Mouse (Mus musculus) limb, embryonic 11.5 days (tissue): Measurements from ENCODE around the gene Wwox. TPM values are rescaled to one million over a fixed set of nuclear protein-coding genes. Genes with fewer than 3 reads are reported as not detected.

Experiments
- ATAC-seq: fragments of 200-750 bp; cut with Nextera tagmentation; 2 replicates; pipeline ENCODE4 v1.8.0; 2017; ENCODE audit warnings: low read depth; ENCODE audit not compliant: insufficient number of reproducible peaks, low FRiP score, low TSS enrichment
- DNase-seq: peaks from one replicate; pipeline ENCODE4 v3.0.0-alpha.2; 2015; ENCODE audit warnings: low spot score
- H3K27ac ChIP-seq: fragments of 300-500 bp; sonication (generic); replicated peaks from 2 replicates; pipeline ENCODE4 v1.5.1; 2014; ENCODE audit warnings: low read depth, mild to moderate bottlenecking, low read length
- H3K27me3 ChIP-seq: fragments of 300-500 bp; sonication (generic); 2 replicates; pipeline ENCODE4 v1.6.1; 2014; ENCODE audit warnings: mild to moderate bottlenecking, low read length, mixed read lengths; ENCODE audit not compliant: control insufficient read depth, insufficient read depth
- H3K36me3 ChIP-seq: fragments of 300-500 bp; sonication (generic); 2 replicates; pipeline ENCODE4 v1.6.1; 2014; ENCODE audit warnings: mild to moderate bottlenecking, low read length, moderate library complexity, mixed read lengths; ENCODE audit not compliant: control insufficient read depth, insufficient read depth
- H3K4me1 ChIP-seq: fragments of 300-500 bp; sonication (generic); 2 replicates; pipeline ENCODE4 v1.6.1; 2014; ENCODE audit warnings: low read length, mixed read lengths; ENCODE audit not compliant: control insufficient read depth, insufficient read depth
- H3K4me2 ChIP-seq: fragments of 300-500 bp; sonication (generic); 2 replicates; pipeline ENCODE4 v1.6.1; 2014; ENCODE audit warnings: low read depth, mild to moderate bottlenecking, moderate library complexity; ENCODE audit not compliant: severe bottlenecking
- H3K4me3 ChIP-seq: fragments of 300-500 bp; sonication (generic); 2 replicates; pipeline ENCODE4 v1.5.1; 2014; ENCODE audit warnings: low read depth, low read length
- H3K9ac ChIP-seq: fragments of 300-500 bp; sonication (generic); 2 replicates; pipeline ENCODE4 v1.6.1; 2014; ENCODE audit warnings: mild to moderate bottlenecking, low read length
- H3K9me3 ChIP-seq: fragments of 300-500 bp; sonication (generic); 2 replicates; pipeline ENCODE4 v1.6.1; 2016; ENCODE audit warnings: low read length; ENCODE audit not compliant: control insufficient read depth
- WGBS: fragments of 180-500 bp; shearing (Covaris S2); extraction: QIAGEN DNeasy Blood & Tissue Kit; methylation state at CpG from one replicate; pipeline ENCODE4 v1.1.7; 2014; 5-methylcytosine and 5-hydroxymethylcytosine counted together
- polyA plus RNA-seq: library from polyadenylated mRNA; unstranded; fragments of >200 nt; fragmentation: Nextera tagmentation; extraction: Ambion mirVana; gene quantifications from 2 replicates; pipeline ENCODE4 v1.2.1, GENCODE M21; 2014

Gene Wwox
- polyA plus RNA-seq, 1 experiment from 2014 or later, result 7.3 TPM

GRCm38 (mm10) chr8:114958437-114959107 is 519.1 kb downstream of the Wwox start:
- Histone ChIP-seq H3K4me3 (no peak overlapping the region), H3K4me2 (no peak overlapping the region), H3K9me3 (no peaks in the 10 kb centered on the region), H3K9ac (no peak overlapping the region), H3K4me1 (no peaks in the 10 kb centered on the region), H3K27ac (no peak overlapping the region), H3K36me3 (no peaks in the 10 kb centered on the region), H3K27me3 (no peaks in the 10 kb centered on the region)
- 79% methylated on average over 16 of the region's 16 CpGs for WGBS
- DNase-seq (no peak), ATAC-seq (no peak)

GRCm38 (mm10) chr8:114959406-114959805 is 520.0 kb downstream of the Wwox start:
- no peak overlapping the region for H3K4me2 ChIP-seq
- WGBS, result 85% methylated on average over 11 of the region's 11 CpGs
- no peak overlapping the region for H3K9ac ChIP-seq
- H3K27ac ChIP-seq, result no peak overlapping the region
- no peaks in the 10 kb centered on the region for H3K36me3 ChIP-seq
- no peak for ATAC-seq
- no peaks in the 10 kb centered on the region for H3K4me1 ChIP-seq
- H3K4me3 ChIP-seq, result no peak overlapping the region
- DNase-seq, result no peak
- H3K27me3 ChIP-seq, result no peaks in the 10 kb centered on the region
- no peaks in the 10 kb centered on the region for H3K9me3 ChIP-seq

DNA sequence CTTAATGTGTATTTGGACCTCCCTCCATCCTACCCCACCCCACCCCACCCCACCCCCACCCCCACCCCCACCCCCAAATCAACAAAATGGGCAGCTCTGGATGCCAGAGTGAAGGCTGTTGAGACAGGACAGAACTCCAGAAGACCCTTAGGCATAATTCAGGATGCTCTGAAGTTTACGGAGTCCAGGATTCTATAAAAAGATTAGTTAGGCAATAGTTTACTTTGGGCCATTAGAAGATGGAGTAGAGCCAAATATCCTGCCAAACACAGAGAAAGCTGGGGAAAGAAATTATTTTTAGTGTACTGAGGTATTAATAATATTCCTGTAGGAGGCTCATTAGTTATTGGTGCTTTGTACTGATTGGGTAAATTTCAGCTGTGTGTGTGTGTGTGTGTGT is 523.0 kb downstream of the Wwox start:
- no peaks in the 10 kb centered on the region for H3K36me3 ChIP-seq
- no peak overlapping the region for H3K9ac ChIP-seq
- no peaks in the 10 kb centered on the region for H3K9me3 ChIP-seq
- H3K27me3 ChIP-seq, result no peaks in the 10 kb centered on the region
- no peak overlapping the region for H3K27ac ChIP-seq
- H3K4me3 ChIP-seq, result no peak overlapping the region
- WGBS, result 71% methylated on average over 1 of the region's 1 CpGs
- DNase-seq (no peak), ATAC-seq (no peak)
- no peaks in the 10 kb centered on the region for H3K4me1 ChIP-seq
- no peak overlapping the region for H3K4me2 ChIP-seq

DNA sequence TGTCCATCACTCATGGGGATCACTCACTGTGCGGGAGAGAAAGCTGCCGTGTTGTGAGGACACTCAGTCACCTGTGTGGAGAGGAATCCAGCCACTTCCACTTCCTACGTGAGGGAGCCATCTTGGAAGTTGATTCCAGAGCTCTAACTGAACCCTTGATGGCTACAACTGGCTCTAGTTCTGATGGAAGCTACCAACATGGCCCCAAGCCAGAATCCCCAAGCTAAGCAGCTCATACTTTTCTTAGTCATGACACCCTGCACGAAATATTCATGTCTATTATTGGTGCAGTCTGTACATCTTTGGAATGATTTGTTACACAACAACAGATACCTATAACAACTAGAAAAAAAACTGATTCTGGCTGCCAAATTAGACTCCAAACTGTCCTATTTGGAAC is 523.8 kb downstream of the Wwox start:
- no peak for ATAC-seq
- 92% methylated on average over 4 of the region's 4 CpGs for WGBS
- H3K36me3 ChIP-seq, result no peaks in the 10 kb centered on the region

DNA sequence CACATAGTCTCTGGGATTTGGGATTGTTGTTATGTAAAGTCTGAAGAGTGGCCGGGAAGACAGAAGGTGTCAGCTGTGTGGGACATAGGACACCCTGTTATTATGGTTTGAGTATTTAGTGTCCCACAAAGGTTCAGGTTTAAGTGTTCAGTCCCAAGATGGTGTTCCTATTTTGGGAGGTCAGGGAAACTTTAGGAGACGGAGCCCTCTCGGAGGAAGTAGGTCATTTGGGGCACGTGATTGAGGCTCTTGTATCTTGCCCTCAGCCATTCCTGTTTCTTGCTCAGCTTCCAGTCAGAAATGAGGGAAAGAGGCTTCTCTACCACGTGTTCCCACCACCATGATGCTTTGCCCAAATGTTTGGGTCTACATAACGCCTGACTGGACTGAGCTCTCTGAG is 524.8 kb downstream of the Wwox start:
- DNase-seq (no peak), ATAC-seq (no peak)
- no peak overlapping the region for H3K4me3 ChIP-seq
- no peak overlapping the region for H3K4me2 ChIP-seq
- no peaks in the 10 kb centered on the region for H3K36me3 ChIP-seq
- H3K9me3 ChIP-seq, result 0 out of 2 replicates have a peak, but pooled peaks cover 2% of the 10 kb centered on the region
- no peak overlapping the region for H3K9ac ChIP-seq
- H3K27me3 ChIP-seq, result no peaks in the 10 kb centered on the region
- no peak overlapping the region for H3K27ac ChIP-seq
- WGBS, result 92% methylated on average over 6 of the region's 6 CpGs
- no peaks in the 10 kb centered on the region for H3K4me1 ChIP-seq

More for the DNA sequence above, 523.8 kb downstream of the Wwox start:
- H3K4me3 ChIP-seq, result no peak overlapping the region
- no peaks in the 10 kb centered on the region for H3K27me3 ChIP-seq
- DNase-seq, result no peak
- no peak overlapping the region for H3K27ac ChIP-seq
- H3K9ac ChIP-seq, result no peak overlapping the region
- H3K9me3 ChIP-seq, result no peaks in the 10 kb centered on the region
- H3K4me2 ChIP-seq, result no peak overlapping the region
- H3K4me1 ChIP-seq, result no peaks in the 10 kb centered on the region

DNA sequence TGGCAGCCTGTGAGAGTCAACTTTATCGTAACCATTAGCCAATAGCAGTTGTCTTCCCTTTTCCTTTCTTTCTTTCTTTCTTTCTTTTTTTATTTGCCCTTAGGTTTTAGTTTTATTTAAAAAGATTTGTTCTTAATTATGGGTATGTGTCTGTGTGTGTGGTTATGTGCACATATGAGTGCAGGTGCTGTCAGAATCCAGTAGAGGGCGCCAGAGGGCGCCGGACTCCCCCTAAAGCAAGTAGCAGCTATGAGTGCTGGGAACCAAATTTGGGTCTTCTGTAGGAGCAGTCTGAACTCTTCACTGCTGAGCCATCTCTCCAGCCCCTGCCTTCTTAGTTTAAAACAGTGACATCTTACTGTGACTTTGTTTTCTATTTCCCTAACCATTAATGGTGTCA is 529.4 kb downstream of the Wwox start:
- no peak overlapping the region for H3K9ac ChIP-seq
- 87% methylated on average over 4 of the region's 4 CpGs for WGBS
- H3K27me3 ChIP-seq, result no peaks in the 10 kb centered on the region
- no peaks in the 10 kb centered on the region for H3K36me3 ChIP-seq
- ATAC-seq, result no peak
- H3K4me2 ChIP-seq, result no peak overlapping the region
- no peak overlapping the region for H3K4me3 ChIP-seq
- H3K27ac ChIP-seq, result no peak overlapping the region
- no peak for DNase-seq
- 0 out of 2 replicates have a peak, but pooled peaks cover 2% of the 10 kb centered on the region for H3K9me3 ChIP-seq
- H3K4me1 ChIP-seq, result peaks cover 4% of the 10 kb centered on the region

- Histone ChIP-seq H3K4me2 (no peak overlapping the region), H3K27me3 (no peaks in the 10 kb centered on the region), H3K36me3 (no peaks in the 10 kb centered on the region), H3K27ac (no peak overlapping the region), H3K9me3 (0 out of 2 replicates have a peak, but pooled peaks cover 2% of the 10 kb centered on the region), H3K9ac (no peak overlapping the region), H3K4me1 (peaks cover 4% of the 10 kb centered on the region), H3K4me3 (no peak overlapping the region)
- 45% methylated on average over 8 of the region's 8 CpGs for WGBS
- ATAC-seq (no peak), DNase-seq (peak; percentile 78)
These were observed 531.9 kb downstream of the Wwox start for GRCm38 (mm10) chr8:114971378-114971777.

DNA sequence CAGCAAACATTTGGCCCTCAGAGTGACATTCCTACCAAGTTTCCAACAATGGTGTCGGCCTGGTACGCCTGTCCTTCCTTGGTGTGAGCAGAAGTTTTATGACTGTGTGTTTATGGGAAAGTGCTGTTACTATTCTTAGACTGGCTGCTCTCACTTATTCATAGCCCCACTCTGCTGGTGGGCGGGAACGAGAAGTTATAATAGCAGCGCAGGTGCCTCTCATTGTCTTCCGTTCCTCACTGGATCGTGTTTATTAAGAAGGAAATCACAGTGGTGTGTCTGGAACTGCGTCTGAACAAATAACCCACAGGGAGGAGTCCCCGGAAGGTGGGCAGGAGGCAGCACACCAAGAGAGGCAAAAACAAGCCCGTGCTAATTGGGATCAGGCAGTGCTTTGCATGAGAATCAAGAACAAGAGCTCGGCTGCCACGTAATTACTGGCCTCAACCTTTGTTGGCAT is 533.6 kb downstream of the Wwox start:
- H3K4me1 ChIP-seq, result peaks cover 4% of the 10 kb centered on the region
- no peak overlapping the region for H3K4me3 ChIP-seq
- no peak overlapping the region for H3K27ac ChIP-seq
- 0 out of 2 replicates have a peak, but pooled peaks cover 2% of the 10 kb centered on the region for H3K9me3 ChIP-seq
- H3K36me3 ChIP-seq, result no peaks in the 10 kb centered on the region
- no peak overlapping the region for H3K4me2 ChIP-seq
- no peak overlapping the region for H3K9ac ChIP-seq
- no peaks in the 10 kb centered on the region for H3K27me3 ChIP-seq
- ATAC-seq, result no peak
- DNase-seq, result no peak
- WGBS, result 32% methylated on average over 12 of the region's 12 CpGs
